Mouse (Mus musculus) hematopoietic stem cell, adult 5-6 weeks (primary cell): Measurements from ENCODE around the gene Kcnip1. TPM values are rescaled to one million over a fixed set of nuclear protein-coding genes. Genes with fewer than 3 reads are reported as not detected.

Experiments
- ATAC-seq, 2 experiments: fragments of 125-278 bp in 1 of 2; replicated peaks in 1 of 2; 2 replicates each; pipeline ENCODE4 v1.8.0; 2016 to 2017; ENCODE audit warnings: inconsistent platforms in 2 of 2, mild to moderate bottlenecking in 2 of 2, moderate number of reproducible peaks in 2 of 2, low read depth in 1 of 2, moderate TSS enrichment in 1 of 2; ENCODE audit not compliant: low FRiP score in 2 of 2, poor library complexity in 2 of 2, severe bottlenecking in 2 of 2, insufficient read depth in 1 of 2, low TSS enrichment in 1 of 2
- total RNA-seq: library from RNA; stranded (forward); fragments of 172-1452, 232-1000 nt; gene quantifications from 2 replicates; pipeline ENCODE4 v1.2.3, GENCODE M21; 2017

Gene Kcnip1
- total RNA-seq, 1 experiment from 2014 or later, result not detected

GRCm38 (mm10) chr11:33927321-33927720 is 65.6 kb downstream of the Kcnip1 start:
- no peak for ATAC-seq

DNA sequence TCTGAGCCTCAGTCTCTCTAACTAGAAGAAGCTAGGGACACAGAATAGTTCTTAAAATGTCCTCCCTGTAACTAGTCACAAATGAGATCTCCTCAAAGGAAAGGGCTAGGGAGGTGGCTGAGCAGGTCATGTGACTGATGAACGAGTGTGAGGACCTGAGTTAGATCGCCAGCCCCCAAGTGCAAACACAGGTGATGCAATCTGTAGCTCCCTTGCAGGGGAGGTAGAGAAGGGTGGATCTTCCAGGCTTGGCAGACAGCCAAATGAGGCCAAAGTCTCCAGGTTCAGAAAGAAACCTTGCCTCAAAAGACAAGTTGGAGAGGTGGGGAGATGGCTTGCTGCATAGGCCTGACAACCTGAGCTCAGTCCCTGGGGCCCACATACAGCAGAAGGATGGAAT is 66.4 kb downstream of the Kcnip1 start:
- no peak for ATAC-seq

DNA sequence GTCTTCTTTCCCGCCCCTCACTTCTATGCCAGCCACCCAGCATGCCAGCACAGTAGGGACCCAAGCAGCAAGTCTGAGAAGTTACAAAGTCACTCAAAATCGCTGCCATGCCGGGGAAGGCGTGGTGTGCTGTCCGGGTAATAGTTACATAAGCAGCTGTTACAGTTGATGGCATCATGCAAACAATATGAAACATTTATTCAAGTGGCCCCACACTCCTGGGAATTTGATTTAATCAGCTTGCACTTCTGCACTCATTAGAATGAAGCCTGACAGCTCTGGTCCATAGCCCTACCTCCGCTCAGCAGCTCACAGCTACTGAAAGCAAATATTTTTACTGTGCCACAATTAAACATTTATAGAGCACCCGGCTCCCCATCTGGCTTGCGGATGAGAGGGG is 67.2 kb downstream of the Kcnip1 start:
- no peak for ATAC-seq

GRCm38 (mm10) chr11:33923031-33923430 is 69.9 kb downstream of the Kcnip1 start:
- ATAC-seq, result no peak

- ATAC-seq, result no peak
Measured at GRCm38 (mm10) chr11:33921451-33921850, 71.5 kb downstream of the Kcnip1 start.

GRCm38 (mm10) chr11:33919826-33920225 is 73.1 kb downstream of the Kcnip1 start:
- ATAC-seq, result no peak

GRCm38 (mm10) chr11:33918424-33918823 is 74.5 kb downstream of the Kcnip1 start:
- no peak for ATAC-seq

- ATAC-seq, result peak; percentile 56 to 76; a peak in 3 of 4 replicates
Measured at GRCm38 (mm10) chr11:33917574-33917973, 75.4 kb downstream of the Kcnip1 start.

DNA sequence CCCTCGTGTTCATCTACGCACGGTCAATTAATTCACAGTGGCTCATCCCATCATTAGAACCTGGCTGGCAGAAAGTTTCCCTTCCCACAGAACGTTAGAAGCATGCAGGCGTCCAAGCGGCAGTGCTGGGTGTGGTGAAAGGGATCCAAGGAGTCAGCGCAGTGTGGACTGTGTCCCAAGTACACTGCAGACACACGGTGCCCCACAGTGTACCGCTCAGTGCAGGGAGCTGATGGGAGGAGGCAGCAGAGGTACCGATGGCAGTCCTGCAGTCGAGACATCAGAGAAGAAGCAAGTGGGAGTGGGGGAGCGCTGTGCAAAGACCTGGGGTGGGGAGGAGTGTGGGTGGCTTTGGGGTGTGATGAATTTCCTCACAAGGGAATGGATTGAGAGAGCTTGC is 78.7 kb downstream of the Kcnip1 start:
- ATAC-seq, result no peak

DNA sequence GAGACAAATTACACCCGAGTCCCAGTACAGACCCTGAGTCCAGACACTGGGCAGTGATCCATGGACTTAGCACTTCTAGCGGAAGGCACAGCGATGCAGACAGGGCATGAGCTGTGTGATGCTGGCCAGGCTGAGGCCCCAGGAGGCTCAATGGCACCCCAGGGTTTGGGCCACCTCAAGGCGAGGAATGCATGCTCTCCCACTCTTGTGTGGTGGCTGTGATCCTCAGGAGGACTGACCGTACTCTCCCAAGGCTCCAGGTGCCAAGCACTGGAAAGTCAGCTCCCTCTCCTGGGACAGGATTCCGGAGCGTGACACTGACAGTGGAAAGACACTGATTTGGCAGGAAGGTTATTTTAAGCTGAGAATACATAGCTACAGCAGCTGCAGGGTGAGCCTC is 79.9 kb downstream of the Kcnip1 start:
- no peak for ATAC-seq

DNA sequence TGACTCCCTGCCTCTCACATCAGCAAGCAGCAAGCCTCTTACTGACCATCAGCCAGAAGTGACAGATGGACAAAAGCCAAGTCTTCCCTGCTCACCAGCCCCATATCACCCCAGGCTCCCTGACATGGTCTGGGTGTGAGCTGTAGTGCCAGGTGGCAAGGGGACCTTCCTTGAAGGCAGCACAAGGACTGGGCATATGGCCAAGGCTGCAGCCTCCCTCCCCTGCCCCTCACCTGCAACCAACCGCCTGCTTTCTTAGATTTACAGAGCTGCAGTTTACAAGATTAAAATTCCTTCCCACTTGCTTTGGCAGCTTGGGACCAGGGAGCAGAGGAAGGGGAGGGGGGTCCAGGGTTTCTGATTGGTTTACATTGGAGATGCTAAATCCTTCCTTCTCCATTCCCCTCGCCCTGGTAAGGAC is 80.8 kb downstream of the Kcnip1 start:
- ATAC-seq, result no peak

GRCm38 (mm10) chr11:33910982-33911381 is 82.0 kb downstream of the Kcnip1 start:
- no peak for ATAC-seq

- no peak for ATAC-seq
Measured at GRCm38 (mm10) chr11:33908360-33909175, 84.4 kb downstream of the Kcnip1 start.

DNA sequence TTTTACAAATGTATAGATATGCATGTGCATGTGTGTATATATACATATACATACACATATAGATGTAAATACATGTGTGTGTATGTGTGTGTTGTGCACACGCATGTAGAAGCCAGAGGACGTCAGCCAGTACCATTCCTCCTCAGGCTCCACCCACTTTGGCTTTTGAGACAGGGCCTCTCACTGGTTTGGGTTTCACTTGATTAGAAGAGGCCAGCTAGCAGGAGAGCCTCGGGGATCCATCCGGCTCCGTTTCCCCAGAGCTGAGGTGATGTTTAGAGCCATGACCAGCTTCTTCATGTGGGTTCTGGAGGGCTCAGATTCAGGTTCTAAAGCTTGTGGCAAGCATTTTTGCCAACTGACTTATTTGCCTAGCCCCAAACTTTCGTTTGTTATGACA is 89.5 kb downstream of the Kcnip1 start:
- ATAC-seq, result no peak

DNA sequence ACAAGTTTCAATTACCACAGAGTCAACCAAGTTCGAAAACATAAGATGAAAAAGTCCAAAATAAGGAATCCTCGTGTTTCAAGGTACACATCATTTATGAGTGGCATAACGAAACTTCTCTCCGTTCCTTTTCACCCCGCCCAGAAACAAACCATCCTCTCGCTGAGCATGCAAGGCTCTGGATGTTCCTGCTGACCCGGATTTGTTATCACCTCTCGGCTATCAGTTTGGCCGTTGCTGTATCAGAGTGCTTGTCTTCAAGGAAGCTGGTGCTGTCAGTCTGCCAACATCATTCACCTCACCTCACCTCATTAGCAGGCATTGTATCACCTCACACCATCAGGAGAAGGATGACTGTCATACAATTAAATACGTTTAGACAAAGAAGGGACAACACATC is 90.6 kb downstream of the Kcnip1 start:
- no peak for ATAC-seq

GRCm38 (mm10) chr11:33901783-33902182 is 91.2 kb downstream of the Kcnip1 start:
- no peak for ATAC-seq

DNA sequence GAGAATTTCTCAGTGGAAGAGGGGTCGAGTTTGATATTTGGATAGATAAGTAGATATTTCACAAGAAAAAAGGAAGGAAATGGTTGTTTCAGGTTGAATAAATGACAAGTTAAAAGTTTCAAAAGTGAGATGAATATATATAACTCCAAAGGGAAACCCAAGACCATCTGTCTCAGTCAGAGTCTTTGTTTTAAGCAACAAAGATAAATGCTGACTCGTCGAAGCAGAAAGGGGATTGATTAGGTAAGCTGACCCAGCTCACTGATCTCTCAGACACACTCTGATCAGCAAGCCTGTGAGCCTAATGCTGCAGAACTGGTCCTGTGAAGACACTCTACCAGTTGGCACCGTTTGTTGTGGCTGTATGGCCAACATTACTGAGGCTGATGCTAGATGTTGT is 101.9 kb downstream of the Kcnip1 start:
- ATAC-seq, result no peak

- no peak for ATAC-seq
Measured at GRCm38 (mm10) chr11:33890382-33890781, 102.6 kb downstream of the Kcnip1 start.

DNA sequence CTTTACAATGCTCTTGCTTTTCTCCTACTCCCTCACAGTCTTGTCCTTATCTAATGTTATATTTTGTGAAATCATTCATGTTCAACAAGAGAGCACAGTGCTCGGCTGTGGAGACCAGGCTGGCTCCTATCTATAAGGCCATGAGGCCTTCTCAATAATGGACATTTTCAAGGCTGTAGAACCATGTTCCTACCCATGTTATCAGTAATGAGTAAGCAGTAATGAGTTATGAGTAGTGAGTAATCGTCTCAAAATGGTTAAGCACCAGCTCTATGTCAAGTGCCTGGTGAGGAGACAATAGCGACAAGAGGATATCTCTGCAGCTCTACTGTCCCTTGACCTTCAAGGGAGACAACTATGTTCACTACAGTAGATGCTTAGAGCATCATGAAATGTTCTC is 105.3 kb downstream of the Kcnip1 start:
- no peak for ATAC-seq
